Mouse (Mus musculus) liver, embryonic 15.5 days (tissue): ENCODE measurements around the gene Cyb561d1. TPM values are rescaled to one million over a fixed set of nuclear protein-coding genes. Genes with fewer than 3 reads are reported as not detected.

Source experiments
- ATAC-seq: fragments of 200-750 bp; cut with Nextera tagmentation; 2 replicates; pipeline ENCODE4 v1.8.0; 2017; ENCODE audit warnings: moderate number of reproducible peaks, mild to moderate bottlenecking, moderate library complexity; ENCODE audit not compliant: insufficient read depth
- H3K27ac ChIP-seq: fragments of 300-500 bp; sonication (generic); replicated peaks from 2 replicates; pipeline ENCODE4 v1.5.1; 2015; ENCODE audit warnings: mild to moderate bottlenecking, inconsistent platforms
- H3K27me3 ChIP-seq: fragments of 300-500 bp; sonication (generic); 2 replicates; pipeline ENCODE4 v1.6.1; 2015; ENCODE audit warnings: mild to moderate bottlenecking, inconsistent platforms
- H3K36me3 ChIP-seq: fragments of 300-500 bp; sonication (generic); replicated peaks from 2 replicates; pipeline ENCODE4 v1.6.1; 2015; ENCODE audit warnings: moderate library complexity, mild to moderate bottlenecking, inconsistent platforms
- H3K4me1 ChIP-seq: fragments of 300-500 bp; sonication (generic); replicated peaks from 2 replicates; pipeline ENCODE4 v1.6.1; 2015; ENCODE audit warnings: inconsistent platforms
- H3K4me2 ChIP-seq: fragments of 300-500 bp; sonication (generic); 2 replicates; pipeline ENCODE4 v1.6.1; 2015; ENCODE audit warnings: moderate library complexity, mild to moderate bottlenecking, inconsistent platforms
- H3K4me3 ChIP-seq: fragments of 300-500 bp; sonication (generic); replicated peaks from 2 replicates; pipeline ENCODE4 v1.5.1; 2015; ENCODE audit warnings: mild to moderate bottlenecking, inconsistent platforms
- H3K9ac ChIP-seq: fragments of 300-500 bp; sonication (generic); 2 replicates; pipeline ENCODE4 v1.6.1; 2015; ENCODE audit warnings: moderate library complexity, mild to moderate bottlenecking, inconsistent platforms
- H3K9me3 ChIP-seq: fragments of 300-500 bp; sonication (generic); replicated peaks from 2 replicates; pipeline ENCODE4 v1.6.1; 2016; ENCODE audit warnings: inconsistent platforms
- WGBS: fragments of 180-500 bp; shearing (Covaris S2); methylation state at CpG from one replicate; pipeline ENCODE4 v1.1.7; 2015; ENCODE audit warnings: mixed read lengths; ENCODE audit not compliant: insufficient replicate concordance; 5-methylcytosine and 5-hydroxymethylcytosine counted together
- polyA plus RNA-seq: library from polyadenylated mRNA; unstranded; fragments of >200 nt; fragmentation: Nextera tagmentation; extraction: Ambion mirVana; gene quantifications from 2 replicates; pipeline ENCODE4 v1.2.1, GENCODE M21; 2015

The Cyb561d1 gene
- polyA plus RNA-seq, 1 experiment from 2014 or later, result 2.2 TPM

DNA sequence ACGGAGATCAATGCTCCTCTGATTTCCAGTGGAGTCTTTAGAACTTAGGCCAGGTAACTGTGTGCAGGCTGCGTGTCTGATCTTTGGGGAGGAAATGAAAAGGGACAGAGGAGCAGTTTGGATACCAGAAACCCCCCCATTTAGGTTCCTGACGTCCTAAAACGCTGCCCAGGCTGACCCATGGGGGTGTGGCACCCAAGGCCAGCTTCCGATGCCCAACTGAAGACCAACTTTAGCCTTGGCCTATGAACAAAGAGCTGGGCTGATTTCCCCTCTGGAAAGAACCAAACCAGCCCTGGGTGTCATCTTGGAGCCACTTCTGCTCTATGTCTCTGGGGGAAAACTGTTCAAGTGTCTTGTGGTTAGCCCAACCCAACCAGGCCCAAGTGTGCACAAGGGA is 36.9 kb downstream of the Cyb561d1 start:
- no peaks in the 10 kb centered on the region for H3K9me3 ChIP-seq
- no peaks in the 10 kb centered on the region for H3K4me1 ChIP-seq
- no peak overlapping the region for H3K9ac ChIP-seq
- ATAC-seq, result no peak
- no peak overlapping the region for H3K4me2 ChIP-seq
- no peak overlapping the region for H3K27ac ChIP-seq
- peaks cover 28% of the 10 kb centered on the region for H3K27me3 ChIP-seq
- 60% methylated on average over 5 of the region's 5 CpGs for WGBS
- H3K36me3 ChIP-seq, result no peaks in the 10 kb centered on the region
- H3K4me3 ChIP-seq, result no peak overlapping the region

DNA sequence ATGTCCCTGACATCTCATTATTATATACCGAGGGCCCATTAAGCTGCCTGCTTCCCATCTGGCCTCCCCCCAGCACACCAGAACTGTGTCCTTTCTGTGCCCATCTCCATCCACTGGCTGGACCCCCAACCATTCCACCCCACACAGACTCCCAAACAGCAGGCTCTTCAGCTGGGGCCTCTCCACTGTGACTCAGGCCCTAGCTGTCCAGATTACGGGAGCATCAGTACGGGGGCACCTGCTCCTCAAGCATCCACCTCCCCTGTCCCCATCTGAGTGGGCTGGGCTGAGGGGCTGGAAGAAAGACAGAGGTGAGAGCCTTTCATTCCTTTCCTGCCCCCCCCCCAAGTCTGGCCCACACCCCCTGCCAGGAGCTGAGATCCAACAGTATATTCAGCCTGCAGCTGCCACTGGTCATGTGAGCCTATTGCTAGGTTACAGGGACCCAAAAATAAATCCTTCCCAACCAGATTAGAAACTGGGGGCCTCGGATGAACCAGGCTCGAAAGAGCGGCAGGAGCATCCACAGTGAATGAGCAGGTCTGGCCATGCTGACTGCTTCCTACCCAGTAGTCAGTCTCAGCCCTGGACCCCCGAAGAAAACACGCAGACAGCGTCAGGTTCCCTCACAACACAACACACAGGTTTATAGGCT is 42.5 kb downstream of the Cyb561d1 start:
- Histone ChIP-seq H3K27ac (no peak overlapping the region), H3K9me3 (no peaks in the 10 kb centered on the region), H3K4me2 (no peak overlapping the region), H3K9ac (no peak overlapping the region), H3K4me1 (no peaks in the 10 kb centered on the region), H3K36me3 (no peaks in the 10 kb centered on the region), H3K27me3 (peaks cover 11% of the 10 kb centered on the region), H3K4me3 (no peak overlapping the region)
- ATAC-seq, result no peak
- 63% methylated on average over 9 of the region's 9 CpGs for whole genome bisulfite sequencing

DNA sequence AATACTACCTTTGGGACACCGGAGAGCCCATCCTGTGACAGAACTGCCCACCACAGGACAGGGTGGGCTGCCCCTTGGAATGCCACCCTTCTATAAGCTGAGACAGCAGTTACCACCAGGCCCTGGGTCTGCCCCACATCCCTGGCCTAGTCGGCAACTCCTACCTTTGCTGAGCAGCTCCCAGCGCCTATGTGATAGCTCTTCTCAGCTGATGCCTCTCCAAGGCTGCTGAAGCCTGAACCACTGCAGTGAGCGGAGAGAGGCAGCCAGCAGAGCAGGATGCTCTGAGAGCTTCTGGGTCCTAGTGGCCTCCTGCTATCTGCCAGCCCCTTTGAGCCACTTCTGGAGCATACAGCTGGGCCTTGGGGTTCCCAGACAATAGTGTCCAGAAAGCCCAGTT is 46.4 kb downstream of the Cyb561d1 start, which contains the start of gene Gpr61:
Gene Gpr61, minus strand, starts transcription at position 227 of the 400 bp plus-strand sequence.
- Histone ChIP-seq H3K27ac (no peak within 1 kb of the TSS), H3K27me3 (no peaks in the 10 kb centered on the region), H3K9me3 (no peaks in the 10 kb centered on the region), H3K9ac (no peak within 1 kb of the TSS), H3K36me3 (no peaks in the 10 kb centered on the region), H3K4me2 (no peak within 1 kb of the TSS), H3K4me3 (no peak within 1 kb of the TSS), H3K4me1 (0 out of 2 replicates have a peak, but pooled peaks cover 6% of the 10 kb centered on the region)
- ATAC-seq, result no peak
- WGBS, result 47% methylated on average over 4 of the region's 4 CpGs

DNA sequence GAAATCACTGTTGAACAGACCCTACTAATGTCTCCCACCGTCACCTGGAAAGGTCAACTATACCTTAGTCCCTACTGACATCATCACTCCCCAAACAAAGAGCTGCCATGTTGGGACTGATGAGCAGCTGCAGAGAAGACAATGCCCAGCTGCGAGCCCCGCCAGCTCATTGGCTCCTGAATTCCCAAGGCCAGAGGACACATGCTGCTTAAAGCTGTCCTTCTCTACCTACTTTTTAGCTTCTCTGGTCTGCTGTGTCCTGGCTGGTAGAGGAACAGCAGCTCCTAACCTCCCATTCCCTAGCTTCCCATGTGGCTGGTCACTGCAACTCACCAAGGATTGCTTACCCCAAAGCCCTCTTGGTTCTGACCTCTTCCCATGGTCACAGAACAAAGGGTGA is 48.7 kb downstream of the Cyb561d1 start:
- no peak for ATAC-seq
- 67% methylated on average over 3 of the region's 3 CpGs for WGBS
- H3K9ac ChIP-seq, result no peak overlapping the region
- no peak overlapping the region for H3K4me3 ChIP-seq
- H3K27ac ChIP-seq, result no peak overlapping the region
- peaks cover 16% of the 10 kb centered on the region for H3K4me1 ChIP-seq
- H3K36me3 ChIP-seq, result no peaks in the 10 kb centered on the region
- H3K27me3 ChIP-seq, result no peaks in the 10 kb centered on the region
- H3K4me2 ChIP-seq, result no peak overlapping the region
- H3K9me3 ChIP-seq, result no peaks in the 10 kb centered on the region

DNA sequence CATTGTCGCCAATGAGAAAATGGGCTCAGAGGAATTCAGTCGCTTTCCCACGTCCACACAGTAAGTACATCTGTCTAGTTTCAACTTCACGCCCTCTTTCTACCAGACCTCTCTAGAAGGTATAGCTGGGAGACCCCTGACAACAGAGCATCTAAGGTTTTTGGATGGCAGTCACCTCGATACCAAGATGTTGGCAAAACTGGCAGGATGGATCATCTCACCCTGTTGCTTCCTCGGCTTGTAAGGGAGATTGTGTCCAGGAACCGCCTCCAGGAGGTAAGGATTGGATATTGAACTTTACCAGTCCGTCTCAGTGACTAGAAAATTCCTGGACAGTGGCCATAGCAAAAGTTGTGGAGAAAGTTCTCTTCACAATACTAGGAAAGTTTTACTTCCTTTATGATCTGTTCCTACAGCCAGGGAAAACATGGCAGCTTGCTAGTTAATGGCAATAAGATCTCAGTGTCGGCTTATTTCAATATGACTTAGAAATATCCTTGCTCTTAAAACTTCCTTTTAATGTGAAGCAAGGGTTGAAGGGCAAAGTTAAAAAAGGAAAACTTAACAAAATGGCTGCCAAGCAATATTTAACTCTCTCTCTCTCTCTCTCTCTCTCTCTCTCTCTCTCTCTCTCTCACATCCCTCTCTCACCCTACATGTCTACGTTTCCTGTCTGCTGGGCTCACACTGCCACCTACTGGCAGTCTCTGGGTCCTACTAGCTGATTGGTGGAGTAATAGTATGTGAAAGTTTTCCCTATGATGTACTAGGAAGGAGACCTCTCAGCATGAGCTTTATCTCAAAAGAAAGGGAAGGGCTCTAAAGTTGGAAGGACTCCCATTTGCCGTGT is 53.4 kb downstream of the Cyb561d1 start:
- H3K36me3 ChIP-seq, result peaks cover 6% of the 10 kb centered on the region
- peak overlapping the region; percentile 34 for H3K9ac ChIP-seq
- H3K27ac ChIP-seq, result peak overlapping the region; percentile 98
- peaks cover 48% of the 10 kb centered on the region for H3K4me1 ChIP-seq
- no peak overlapping the region for H3K4me3 ChIP-seq
- ATAC-seq, result no peak
- no peaks in the 10 kb centered on the region for H3K9me3 ChIP-seq
- H3K27me3 ChIP-seq, result no peaks in the 10 kb centered on the region
- H3K4me2 ChIP-seq, result peak overlapping the region; percentile 91
- 61% methylated on average over 11 of the region's 11 CpGs for WGBS

DNA sequence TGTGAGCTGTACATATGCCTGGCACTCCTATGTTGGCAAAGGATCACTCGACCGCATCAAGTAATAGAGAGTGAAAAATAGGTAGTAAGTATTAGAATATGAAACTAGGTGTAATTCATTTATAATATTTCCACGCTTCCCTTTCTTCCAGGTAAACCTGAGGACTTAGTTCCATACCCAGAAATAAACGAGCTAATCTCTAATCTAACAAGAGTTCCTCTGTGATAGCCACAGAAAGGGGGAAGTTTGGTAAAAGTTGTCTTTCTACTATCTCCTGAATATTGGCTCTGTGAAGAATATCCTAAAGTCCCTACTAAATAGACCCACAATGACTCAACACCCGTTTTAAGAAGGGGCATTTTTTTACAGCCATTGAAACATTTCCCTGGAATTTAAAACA is 54.3 kb downstream of the Cyb561d1 start:
- Histone ChIP-seq H3K36me3 (peaks cover 13% of the 10 kb centered on the region), H3K4me3 (peak overlapping the region; percentile 87), H3K27me3 (no peaks in the 10 kb centered on the region), H3K9ac (peak overlapping the region; percentile 91), H3K9me3 (no peaks in the 10 kb centered on the region), H3K4me2 (peak overlapping the region; percentile 91), H3K4me1 (peaks cover 57% of the 10 kb centered on the region), H3K27ac (peak overlapping the region; percentile 98)
- no peak for ATAC-seq
- 29% methylated on average over 5 of the region's 5 CpGs for WGBS

Other genes starting within 250 kb of the Cyb561d1 start
- gene Gstm3, start 231.9 kb downstream of the Cyb561d1 start, polyA plus RNA-seq, result 14.9 and 15.4 TPM in 2 replicates
- 6.3 and 7.1 TPM in 2 replicates for gene Gstm2, start 214.8 kb downstream of the Cyb561d1 start, polyA plus RNA-seq
- 415 and 453 TPM in 2 replicates for gene Gstm1, start 183.2 kb downstream of the Cyb561d1 start, polyA plus RNA-seq
- 18.5 and 19.1 TPM in 2 replicates for gene Gstm4, start 156.3 kb downstream of the Cyb561d1 start, polyA plus RNA-seq
- gene Ampd2, start 114.6 kb downstream of the Cyb561d1 start, polyA plus RNA-seq, result 63.7 and 76.6 TPM in 2 replicates
- gene Gnat2, start 108.4 kb downstream of the Cyb561d1 start, polyA plus RNA-seq, result 2.7 and 3.8 TPM in 2 replicates
- gene Gnai3, start 55.1 kb downstream of the Cyb561d1 start, polyA plus RNA-seq, result 63.4 and 66.5 TPM in 2 replicates
- gene Gpr61, start 46.3 kb downstream of the Cyb561d1 start, polyA plus RNA-seq, result 0.02 TPM in 1 of 2 replicates, not detected in the other
- 0.75 and 1.1 TPM in 2 replicates for gene Amigo1, start 14.9 kb downstream of the Cyb561d1 start, polyA plus RNA-seq
- 2.0 and 2.6 TPM in 2 replicates for gene Atxn7l2, start 9.7 kb upstream of the Cyb561d1 start, polyA plus RNA-seq
- 0.39 and 0.78 TPM in 2 replicates for gene Sypl2, start 25.4 kb upstream of the Cyb561d1 start, polyA plus RNA-seq
- gene Psma5, start 55.7 kb upstream of the Cyb561d1 start, polyA plus RNA-seq, result 151 and 152 TPM in 2 replicates
- 3.8 and 4.4 TPM in 2 replicates for gene Sort1, start 82.9 kb upstream of the Cyb561d1 start, polyA plus RNA-seq
- gene Mybphl, start 163.7 kb upstream of the Cyb561d1 start, polyA plus RNA-seq, result 0.47 and 0.56 TPM in 2 replicates
- 11.9 and 13.6 TPM in 2 replicates for gene Psrc1, start 182.6 kb upstream of the Cyb561d1 start, polyA plus RNA-seq
- gene Celsr2, start 214.3 kb upstream of the Cyb561d1 start, polyA plus RNA-seq, result 0.24 and 0.36 TPM in 2 replicates
- gene Sars, start 244.0 kb upstream of the Cyb561d1 start, polyA plus RNA-seq, result 72.2 and 79.6 TPM in 2 replicates